In genomic region chr4:101276456-101277070, GRCm38 (mm10) we compare ENCODE assay signal across 30 mouse cellular contexts. TPM values are rescaled to one million over a fixed set of nuclear protein-coding genes. Genes with fewer than 3 reads are reported as not detected.
DNase-seq lines count a peak whose midpoint lies in the region; TF ChIP-seq lines count a peak whose summit lies in the region.
"Had no signal": no experiment of that assay in that cellular context is flagged by ENCODE, and none has a peak within 500 bp of the region (broad histone marks: within the 10 kb centered on the region; RNA-seq: fewer than 3 reads in every experiment).

No protein-coding gene starts in this region.

- no peak overlapping the region for H3K27ac ChIP-seq in heart, adult 2 months
- H3K27ac ChIP-seq: embryonic facial prominence, embryonic 12.5 days; forebrain, embryonic 10.5 days; forebrain, embryonic 15.5 days; hindbrain, embryonic 13.5 days; kidney, postnatal 0 days; liver, embryonic 14.5 days; neural tube, embryonic 12.5 days; stomach, embryonic 15.5 days had no signal

- WGBS in heart, adult 2 months: 84% methylated on average over 6 of the region's 6 CpGs

- no peak for TF ChIP-seq CTCF in heart, adult 2 months (IDR thresholded peaks at IDR 0.05)

- H3K36me3 ChIP-seq in splenic B cell, adult 2 months (ENCODE audit: control insufficient read depth, insufficient read depth, low read length, poor library complexity, severe bottlenecking): no peaks in the 10 kb centered on the region
- no peaks in the 10 kb centered on the region for H3K36me3 ChIP-seq in heart, adult 2 months (ENCODE audit: control insufficient read depth, insufficient read depth, low read length)
- H3K36me3 ChIP-seq: embryonic facial prominence, embryonic 12.5 days; forebrain, embryonic 10.5 days; forebrain, embryonic 15.5 days; G1E; hindbrain, embryonic 13.5 days; neural tube, embryonic 12.5 days; stomach, embryonic 15.5 days had no signal

- DNase-seq in adrenal gland, postnatal 14 days: peak; percentile 38
- no peak for DNase-seq in adrenal gland, postnatal 4 days (ENCODE audit: low spot score in 2 of 2)
- peak; percentile 79 for DNase-seq in 3T3-L1 (ENCODE audit: low read depth, low spot score)
- DNase-seq in NIH3T3 (ENCODE audit: low read depth): peak; percentile 81
- peak; percentile 19 for DNase-seq in splenic B cell, adult 2 months (ENCODE audit: low read depth, low spot score)
- no peak for DNase-seq in c-Kit-positive CD71-positive TER-119-positive erythroid progenitor cells, embryonic 14.5 days (ENCODE audit: low spot score)
- no peak for DNase-seq in heart, adult 2 months
- DNase-seq: B cell, adult 2 months; cerebellum, adult 11-12 months; cerebellum, adult 9-11 months; embryo, embryonic 11 days; gastrocnemius, postnatal 25 days; heart, adult 11 months; heart, postnatal 4 days; kidney, adult 8-10 months; layer of hippocampus, adult 9-11 months; liver; lung, embryonic 14.5 days; lung, postnatal 14 days; thymus, adult 18-20 months; thymus, postnatal 25 days had no signal

- H3K27me3 ChIP-seq in splenic B cell, adult 2 months (ENCODE audit: control insufficient read depth, insufficient read depth, low read length, poor library complexity, severe bottlenecking): no peaks in the 10 kb centered on the region
- no peaks in the 10 kb centered on the region for H3K27me3 ChIP-seq in heart, adult 2 months (ENCODE audit: control insufficient read depth, insufficient read depth, low read length)
- H3K27me3 ChIP-seq: embryonic facial prominence, embryonic 12.5 days; forebrain, embryonic 15.5 days; hindbrain, embryonic 13.5 days; neural tube, embryonic 12.5 days; stomach, embryonic 15.5 days had no signal

- no peak for TF ChIP-seq POLR2A in heart, adult 2 months (IDR thresholded peaks at IDR 0.05; ENCODE audit: insufficient read depth, low read depth, low read length)

- H3K4me3 ChIP-seq in heart, adult 2 months: no peak overlapping the region
- H3K4me3 ChIP-seq: embryonic facial prominence, embryonic 12.5 days; forebrain, embryonic 10.5 days; forebrain, embryonic 15.5 days; hindbrain, embryonic 13.5 days; neural tube, embryonic 12.5 days; stomach, embryonic 15.5 days had no signal

- H3K79me2 ChIP-seq in heart, adult 2 months (replicated peaks; ENCODE audit: control insufficient read depth, insufficient read depth, low read length): no peaks in the 10 kb centered on the region

- H3K9ac ChIP-seq in heart, adult 2 months (ENCODE audit: low read depth, low read length): no peak overlapping the region
- H3K9ac ChIP-seq: embryonic facial prominence, embryonic 12.5 days; forebrain, embryonic 15.5 days; hindbrain, embryonic 13.5 days; liver, embryonic 14.5 days; lung, embryonic 14.5 days; neural tube, embryonic 12.5 days; stomach, embryonic 15.5 days had no signal

- TF ChIP-seq EP300 in heart, adult 2 months (IDR thresholded peaks at IDR 0.05; ENCODE audit: insufficient read depth, low read depth, low read length): no peak

- intact Hi-C loops in heart, adult 2 months (cut with DNase I): no loop called here

- H3K4me1 ChIP-seq in heart, adult 2 months (ENCODE audit: control insufficient read depth, insufficient read depth, low read length): no peaks in the 10 kb centered on the region
- H3K4me1 ChIP-seq: embryonic facial prominence, embryonic 12.5 days; forebrain, embryonic 10.5 days; forebrain, embryonic 15.5 days; hindbrain, embryonic 13.5 days; neural tube, embryonic 12.5 days; stomach, embryonic 15.5 days had no signal

RNA-seq across cellular contexts. Expression of gene Jak1, which starts 11.5 kb away (rescaled TPM):
- 116 and 125 TPM in 2 replicates for total RNA-seq in adrenal gland, postnatal 14 days (2021)
- total RNA-seq in adrenal gland, postnatal 4 days (2021): 100 to 1,000 TPM; 120 to 122 TPM
- 10 to 100 TPM; 86.7 to 95.4 TPM for total RNA-seq in heart, adult 2 months (2021)
- polyA plus RNA-seq in heart, adult 2 months (2012; rRNA removed): 30.9 and 53.7 TPM in 2 replicates

Comparison
In these comparisons a context has a peak if more than half of its experiments do, and no peak if none do; other contexts are left out.
1. DNase-seq: peak in adrenal gland, postnatal 14 days (single experiment), 3T3-L1 (single experiment), NIH3T3 (single experiment) and splenic B cell, adult 2 months (single experiment); none in adrenal gland, postnatal 4 days (0 of 2), c-Kit-positive CD71-positive TER-119-positive erythroid progenitor cells, embryonic 14.5 days (single experiment) and heart, adult 2 months (0 of 2).